ENCODE assay signal across 24 mouse cellular contexts in the genomic region with DNA sequence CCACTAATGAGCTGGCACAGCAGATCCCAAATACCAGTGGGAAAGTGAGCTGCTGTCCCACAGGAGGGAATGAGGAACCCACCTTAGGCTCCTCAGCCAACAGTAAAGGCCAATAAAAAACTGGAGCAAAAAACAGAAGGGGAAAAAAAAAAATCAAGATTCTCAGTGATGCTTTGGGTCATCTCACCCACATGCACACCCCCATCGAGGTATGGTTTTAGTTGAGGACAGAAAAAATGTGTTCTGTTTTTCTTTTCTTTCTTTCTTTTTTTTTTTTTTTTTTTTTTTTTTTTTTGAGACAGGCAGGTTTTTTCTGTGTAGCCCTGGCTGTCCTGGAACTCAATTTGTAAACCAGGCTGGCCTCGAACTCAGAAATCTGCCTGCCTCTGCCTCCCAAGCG. TPM values are rescaled to one million over a fixed set of nuclear protein-coding genes. Genes with fewer than 3 reads are reported as not detected.
DNase-seq lines count a peak whose midpoint lies in the region; ATAC-seq and TF ChIP-seq lines count a peak whose summit lies in the region.
"Had no signal": no experiment of that assay in that cellular context is flagged by ENCODE, and none has a peak within 500 bp of the region (broad histone marks: within the 10 kb centered on the region; RNA-seq: fewer than 3 reads in every experiment).

No protein-coding gene starts in this region.

- TF ChIP-seq CTCF in CH12.LX (conservative IDR thresholded peaks at IDR 0.05 in 1 of 2, IDR thresholded peaks at IDR 0.05 in 1 of 2; ENCODE audit: low read depth in 2 of 2, low read length in 2 of 2), result no peak
- no peak for TF ChIP-seq CTCF in MEL (IDR thresholded peaks at IDR 0.05 in 2 of 3, conservative IDR thresholded peaks at IDR 0.05 in 1 of 3; ENCODE audit: control insufficient read depth in 1 of 3, insufficient read depth in 1 of 3, low read depth in 2 of 3, low read length in 3 of 3, poor library complexity in 1 of 3, severe bottlenecking in 1 of 3)

- peak; percentile 40 for DNase-seq in heart, adult 11 months
- DNase-seq in CH12.LX (ENCODE audit: extremely low read depth) (no peak), MEL (ENCODE audit: low read depth, low spot score) (no peak)
- DNase-seq in cerebellum, adult 18-20 months, result no peak
- DNase-seq in ovary, postnatal 10 days (ENCODE audit: low spot score), result no peak
- DNase-seq: adrenal gland, adult 2 months; adrenal gland, postnatal 10 days; adrenal gland, postnatal 25 days; cerebellum, adult 11-12 months; cerebellum, adult 8-10 months; cerebellum, adult 9-11 months; cerebellum, postnatal 14 days; cerebellum, postnatal 36 days; embryo, embryonic 11 days had no signal

- no peaks in the 10 kb centered on the region; the same call in 1 of the 2 replicates for H3K36me3 ChIP-seq in heart, embryonic 11.5 days (ENCODE audit: control insufficient read depth, insufficient read depth, low read length)
- H3K36me3 ChIP-seq in CH12.LX (replicated peaks in 1 of 2; ENCODE audit: control insufficient read depth in 1 of 2, insufficient read depth in 1 of 2, low read length in 1 of 2) (no peaks in the 10 kb centered on the region), MEL (ENCODE audit: control insufficient read depth in 1 of 2, insufficient read depth in 2 of 2, low read length in 2 of 2) (peaks cover 0 to 30% of the 10 kb centered on the region in 2 experiments; a peak in 2 of 4 replicates), myocyte (ENCODE audit: control insufficient read depth, insufficient read depth) (no peaks in the 10 kb centered on the region)
- H3K36me3 ChIP-seq: embryonic facial prominence, embryonic 13.5 days; embryonic facial prominence, embryonic 15.5 days; forebrain, embryonic 10.5 days; forebrain, embryonic 12.5 days; G1E had no signal

- H3K27ac ChIP-seq in heart, embryonic 11.5 days (ENCODE audit: low read depth, low read length), result no peak overlapping the region
- H3K27ac ChIP-seq in CH12.LX (ENCODE audit: insufficient read depth, low read depth) (no peak overlapping the region), MEL (ENCODE audit: control insufficient read depth, low read depth, low read length) (peak overlapping the region; percentile 51)
- H3K27ac ChIP-seq: embryonic facial prominence, embryonic 13.5 days; embryonic facial prominence, embryonic 15.5 days; forebrain, embryonic 10.5 days; forebrain, embryonic 12.5 days had no signal

- H3ac ChIP-seq in myocyte (ENCODE audit: control insufficient read depth, insufficient read length), result no peak overlapping the region

- in situ Hi-C loops in CH12.LX (cut with MboI; ENCODE audit: low pct_ligation_motif_present, low pct_unique_long_range_greater_than_20kb, low sequenced_read_pairs), result no loop called here

- ATAC-seq in heart, embryonic 11.5 days (replicated peaks; ENCODE audit: insufficient number of reproducible peaks, low FRiP score, low TSS enrichment), result no peak
- ATAC-seq: forebrain, embryonic 14.5 days; forebrain, embryonic 16.5 days had no signal

- H3K4me1 ChIP-seq in heart, embryonic 11.5 days (ENCODE audit: control insufficient read depth, insufficient read depth, low read length), result no peaks in the 10 kb centered on the region
- H3K4me1 ChIP-seq in CH12.LX (ENCODE audit: control insufficient read depth in 1 of 2, insufficient read depth in 2 of 2) (peaks cover 18 to 24% of the 10 kb centered on the region in 2 experiments), MEL (ENCODE audit: control insufficient read depth in 1 of 2, insufficient read depth in 2 of 2, low read length in 2 of 2) (peaks cover 13 to 32% of the 10 kb centered on the region in 2 experiments)
- H3K4me1 ChIP-seq: embryonic facial prominence, embryonic 13.5 days; embryonic facial prominence, embryonic 15.5 days; forebrain, embryonic 10.5 days; forebrain, embryonic 12.5 days had no signal

- TF ChIP-seq POLR2A in CH12.LX (IDR thresholded peaks at IDR 0.05; ENCODE audit: low read depth, low read length) (no peak), MEL (IDR thresholded peaks at IDR 0.05; ENCODE audit: control insufficient read depth in 1 of 2, insufficient read depth in 1 of 2, low read depth in 1 of 2, low read length in 2 of 2, poor library complexity in 1 of 2) (no peak), myocyte (IDR thresholded peaks at IDR 0.05; ENCODE audit: insufficient read length, low read depth) (no peak)

- H3K79me2 ChIP-seq in CH12.LX (replicated peaks; ENCODE audit: control insufficient read depth, extremely low read depth, insufficient read depth, poor library complexity, severe bottlenecking) (no peaks in the 10 kb centered on the region), MEL (ENCODE audit: control insufficient read depth, insufficient read depth, low read length, poor library complexity) (no peaks in the 10 kb centered on the region), myocyte (ENCODE audit: control insufficient read depth, insufficient read depth) (no peaks in the 10 kb centered on the region)

- no peaks in the 10 kb centered on the region for H3K27me3 ChIP-seq in heart, embryonic 11.5 days (ENCODE audit: control insufficient read depth, insufficient read depth, low read length)
- H3K27me3 ChIP-seq in CH12.LX (replicated peaks) (no peaks in the 10 kb centered on the region), MEL (ENCODE audit: control insufficient read depth in 1 of 2, insufficient read depth in 2 of 2, low read length in 2 of 2) (no peaks in the 10 kb centered on the region), myocyte (ENCODE audit: control insufficient read depth, insufficient read depth, insufficient read length) (no peaks in the 10 kb centered on the region)
- H3K27me3 ChIP-seq: embryonic facial prominence, embryonic 13.5 days; embryonic facial prominence, embryonic 15.5 days; forebrain, embryonic 12.5 days had no signal

- no peak overlapping the region for H3K9ac ChIP-seq in heart, embryonic 11.5 days (ENCODE audit: low read depth, low read length)
- H3K9ac ChIP-seq in CH12.LX (ENCODE audit: insufficient read depth, low read depth) (no peak overlapping the region), MEL (ENCODE audit: control insufficient read depth, low read depth, low read length, poor library complexity, severe bottlenecking) (peak overlapping the region; percentile 2; the same call in 1 of the 2 replicates)
- H3K9ac ChIP-seq: embryonic facial prominence, embryonic 13.5 days; embryonic facial prominence, embryonic 15.5 days; forebrain, embryonic 12.5 days had no signal

- H3K4me2 ChIP-seq in heart, embryonic 11.5 days, result no peak overlapping the region
- H3K4me2 ChIP-seq in CH12.LX (ENCODE audit: insufficient read depth, low read depth, poor library complexity, severe bottlenecking) (no peak overlapping the region), myocyte (ENCODE audit: low read depth) (peak overlapping the region; percentile 51)
- H3K4me2 ChIP-seq: embryonic facial prominence, embryonic 13.5 days; embryonic facial prominence, embryonic 15.5 days; forebrain, embryonic 12.5 days had no signal

- WGBS in heart, embryonic 11.5 days (ENCODE audit: insufficient replicate concordance), result 87% methylated on average over 3 of the region's 3 CpGs

- H3K4me3 ChIP-seq in heart, embryonic 11.5 days (ENCODE audit: low read depth, low read length), result no peak overlapping the region
- H3K4me3 ChIP-seq in CH12.LX (replicated peaks in 1 of 3; ENCODE audit: low read depth in 2 of 3, low read length in 2 of 3, poor library complexity in 1 of 3) (no peak overlapping the region), MEL (ENCODE audit: control insufficient read depth in 1 of 2, insufficient read depth in 1 of 2, low read depth in 2 of 2, low read length in 2 of 2) (no peak overlapping the region), myocyte (no peak overlapping the region)
- H3K4me3 ChIP-seq: embryonic facial prominence, embryonic 13.5 days; embryonic facial prominence, embryonic 15.5 days; erythroblast, embryonic 14.5 days; forebrain, embryonic 10.5 days; forebrain, embryonic 12.5 days had no signal

- no peak for TF ChIP-seq RAD21 in CH12.LX (IDR thresholded peaks at IDR 0.05; ENCODE audit: low read depth, low read length)
- no peak for TF ChIP-seq RAD21 in MEL (IDR thresholded peaks at IDR 0.05; ENCODE audit: low read depth, low read length)

- TF ChIP-seq EP300 in CH12.LX (IDR thresholded peaks at IDR 0.05; ENCODE audit: low read length), result no peak
- TF ChIP-seq EP300 in MEL (IDR thresholded peaks at IDR 0.05; ENCODE audit: low read depth in 1 of 2, low read length in 2 of 2), result no peak

- dilution Hi-C loops in CH12.LX (cut with MboI; ENCODE audit: extremely low pct_ligation_motif_present, extremely low pct_unique_long_range_greater_than_20kb, low sequenced_read_pairs), result no loop called here

- no peaks in the 10 kb centered on the region for H3K9me3 ChIP-seq in heart, embryonic 11.5 days (replicated peaks; ENCODE audit: control insufficient read depth, low read length)
- H3K9me3 ChIP-seq in CH12.LX (replicated peaks; ENCODE audit: low read length) (no peaks in the 10 kb centered on the region), MEL (replicated peaks; ENCODE audit: insufficient read depth, low read length) (no peaks in the 10 kb centered on the region)
- H3K9me3 ChIP-seq: embryonic facial prominence, embryonic 13.5 days; embryonic facial prominence, embryonic 15.5 days; forebrain, embryonic 10.5 days; forebrain, embryonic 12.5 days; G1E had no signal

TF ChIP-seq in CH12.LX, 34 proteins besides CTCF, POLR2A, EP300 and RAD21 (continues in another document):
- no peak for TF ChIP-seq KAT2A (IDR thresholded peaks at IDR 0.05; ENCODE audit: insufficient replicate concordance, low read length)

TF ChIP-seq in MEL, 35 proteins besides CTCF, POLR2A, EP300 and RAD21 (continues in another document):
- peak; percentile 87 for TF ChIP-seq ZNF384 (IDR thresholded peaks at IDR 0.05; ENCODE audit: low read depth, low read length)

TF ChIP-seq in myocyte, 11 proteins besides CTCF, POLR2A, EP300 and RAD21 (continues in another document):
- no peak for TF ChIP-seq POLR2AphosphoS2 (IDR thresholded peaks at IDR 0.05; ENCODE audit: insufficient read length, low read depth)

RNA-seq across cellular contexts. Expression of a gene that starts 9.5 kb away (rescaled TPM):
- polyA plus RNA-seq in heart, embryonic 11.5 days (2014; fragmentation: Nextera tagmentation; extraction: Ambion mirVana), result 1.9 and 4.2 TPM in 2 replicates
- total RNA-seq in CH12.LX (2012; rRNA removed) (13.5 and 13.6 TPM in 2 replicates), CH12.LX (2014; rRNA removed) (13.8 and 14.0 TPM in 2 replicates), MEL (2012; rRNA removed) (18.0 and 19.5 TPM in 2 replicates)
- polyA plus RNA-seq in CH12.LX (2012; ENCODE audit: insufficient read length, low read depth) (21.2 and 23.9 TPM in 2 replicates), MEL (2012; ENCODE audit: insufficient read depth in 1 of 2, insufficient read length in 2 of 2, low read depth in 1 of 2, low replicate concordance in 2 of 2, missing spikeins in 1 of 2) (10 to 100 TPM in 1 of 2 experiments, not detected in 1; 43.3 TPM), myocyte (2012; fragmentation: generic; extraction: Trizol) (12.0 TPM)

RNA-seq across cellular contexts. Expression of a gene that starts 40.1 kb away (rescaled TPM):
- polyA plus RNA-seq in heart, embryonic 11.5 days (2014; fragmentation: Nextera tagmentation; extraction: Ambion mirVana), result 0.04 and 0.09 TPM in 2 replicates
- total RNA-seq in CH12.LX (2012; rRNA removed) (not detected in 2 replicates), CH12.LX (2014; rRNA removed) (not detected in 2 replicates), MEL (2012; rRNA removed) (not detected in 2 replicates)
- polyA plus RNA-seq in CH12.LX (2012; ENCODE audit: insufficient read length, low read depth) (not detected in 2 replicates), MEL (2012; ENCODE audit: insufficient read depth in 1 of 2, insufficient read length in 2 of 2, low read depth in 1 of 2, low replicate concordance in 2 of 2, missing spikeins in 1 of 2) (under 1 TPM in 1 of 2 experiments, not detected in 1; 0.18 TPM), myocyte (2012; fragmentation: generic; extraction: Trizol) (0.01 TPM)
- total RNA-seq: adrenal gland, postnatal 25 days had no signal
- polyA plus RNA-seq: erythroblast, embryonic 14.5 days; G1E had no signal
